Mouse (Mus musculus): ENCODE data around the gene Dbx2. TPM values are rescaled to one million over a fixed set of nuclear protein-coding genes. Genes with fewer than 3 reads are reported as not detected.

The Dbx2 gene
- total and polyA plus RNA-seq, 3 experiments = not detected

GRCm38 (mm10) chr15:95612600-95612999 is 43.2 kb downstream of the Dbx2 start:
- intact Hi-C loops (cut with DNase I) = no loop called here
- 58% methylated on average over 1 of the region's 1 CpGs for WGBS

GRCm38 (mm10) chr15:95601179-95601578 is 54.6 kb downstream of the Dbx2 start:
- Histone ChIP-seq H3K27ac (no peak overlapping the region), H3K4me1 (ENCODE audit: control insufficient read depth, insufficient read depth, low read length) (no peaks in the 10 kb centered on the region), H3K27me3 (ENCODE audit: control insufficient read depth, insufficient read depth, low read length) (no peaks in the 10 kb centered on the region), H3K4me3 (no peak overlapping the region), H3K36me3 (ENCODE audit: control insufficient read depth, insufficient read depth, low read length) (no peaks in the 10 kb centered on the region), H3K79me2 (replicated peaks; ENCODE audit: control insufficient read depth, insufficient read depth, low read length) (no peaks in the 10 kb centered on the region), H3K9ac (ENCODE audit: low read depth, low read length) (no peak overlapping the region)
- TF ChIP-seq POLR2A (IDR thresholded peaks at IDR 0.05; ENCODE audit: insufficient read depth, low read depth, low read length) (no peak), EP300 (IDR thresholded peaks at IDR 0.05; ENCODE audit: insufficient read depth, low read depth, low read length) (no peak), CTCF (IDR thresholded peaks at IDR 0.05) (no peak)
- WGBS = 82% methylated on average over 6 of the region's 6 CpGs
- DNase-seq = no peak
- intact Hi-C loops (cut with DNase I) = no loop called here

More at GRCm38 (mm10) chr15:95612600-95612999, 43.2 kb downstream of the Dbx2 start:
- TF ChIP-seq EP300 (IDR thresholded peaks at IDR 0.05; ENCODE audit: insufficient read depth, low read depth, low read length) (no peak), POLR2A (IDR thresholded peaks at IDR 0.05; ENCODE audit: insufficient read depth, low read depth, low read length) (no peak), CTCF (IDR thresholded peaks at IDR 0.05) (no peak)
- Histone ChIP-seq H3K9ac (ENCODE audit: low read depth, low read length) (no peak overlapping the region), H3K27me3 (ENCODE audit: control insufficient read depth, insufficient read depth, low read length) (no peaks in the 10 kb centered on the region), H3K27ac (no peak overlapping the region), H3K4me3 (no peak overlapping the region), H3K36me3 (ENCODE audit: control insufficient read depth, insufficient read depth, low read length) (no peaks in the 10 kb centered on the region), H3K4me1 (ENCODE audit: control insufficient read depth, insufficient read depth, low read length) (no peaks in the 10 kb centered on the region; the same call in 1 of the 2 replicates), H3K79me2 (replicated peaks; ENCODE audit: control insufficient read depth, insufficient read depth, low read length) (no peaks in the 10 kb centered on the region)
- DNase-seq = no peak

- no peak overlapping the region for H3K4me3 ChIP-seq
- no peaks in the 10 kb centered on the region for H3K4me1 ChIP-seq (ENCODE audit: control insufficient read depth, insufficient read depth, low read length)
- intact Hi-C loops (cut with DNase I) = no loop called here
- H3K79me2 ChIP-seq (replicated peaks; ENCODE audit: control insufficient read depth, insufficient read depth, low read length) = no peaks in the 10 kb centered on the region
- H3K36me3 ChIP-seq (ENCODE audit: control insufficient read depth, insufficient read depth, low read length) = no peaks in the 10 kb centered on the region
- no peak overlapping the region for H3K27ac ChIP-seq
- H3K9ac ChIP-seq (ENCODE audit: low read depth, low read length) = no peak overlapping the region
- DNase-seq = no peak
- WGBS = 47% methylated on average over 1 of the region's 1 CpGs
- no peaks in the 10 kb centered on the region for H3K27me3 ChIP-seq (ENCODE audit: control insufficient read depth, insufficient read depth, low read length)
- peak; percentile 53 for TF ChIP-seq CTCF (IDR thresholded peaks at IDR 0.05)
- TF ChIP-seq EP300 (IDR thresholded peaks at IDR 0.05; ENCODE audit: insufficient read depth, low read depth, low read length) = no peak
- no peak for TF ChIP-seq POLR2A (IDR thresholded peaks at IDR 0.05; ENCODE audit: insufficient read depth, low read depth, low read length)
These were observed 57.1 kb downstream of the Dbx2 start for GRCm38 (mm10) chr15:95598630-95599029.

GRCm38 (mm10) chr15:95586906-95587305 is 68.9 kb downstream of the Dbx2 start:
- no peak overlapping the region for H3K4me3 ChIP-seq
- H3K4me1 ChIP-seq (ENCODE audit: control insufficient read depth, insufficient read depth, low read length) = no peaks in the 10 kb centered on the region
- no peak overlapping the region for H3K27ac ChIP-seq
- 90% methylated on average over 15 of the region's 15 CpGs for WGBS
- H3K36me3 ChIP-seq (ENCODE audit: control insufficient read depth, insufficient read depth, low read length) = no peaks in the 10 kb centered on the region
- no peak for TF ChIP-seq CTCF (IDR thresholded peaks at IDR 0.05)
- TF ChIP-seq EP300 (IDR thresholded peaks at IDR 0.05; ENCODE audit: insufficient read depth, low read depth, low read length) = no peak
- TF ChIP-seq POLR2A (IDR thresholded peaks at IDR 0.05; ENCODE audit: insufficient read depth, low read depth, low read length) = no peak
- no peaks in the 10 kb centered on the region for H3K79me2 ChIP-seq (replicated peaks; ENCODE audit: control insufficient read depth, insufficient read depth, low read length)
- no peaks in the 10 kb centered on the region for H3K27me3 ChIP-seq (ENCODE audit: control insufficient read depth, insufficient read depth, low read length)
- DNase-seq = no peak
- no peak overlapping the region for H3K9ac ChIP-seq (ENCODE audit: low read depth, low read length)
- intact Hi-C loops (cut with DNase I) = no loop called here

- H3K27me3 ChIP-seq (ENCODE audit: control insufficient read depth, insufficient read depth, low read length) = no peaks in the 10 kb centered on the region
- TF ChIP-seq EP300 (IDR thresholded peaks at IDR 0.05; ENCODE audit: insufficient read depth, low read depth, low read length) = no peak
- TF ChIP-seq CTCF (IDR thresholded peaks at IDR 0.05) = no peak
- TF ChIP-seq POLR2A (IDR thresholded peaks at IDR 0.05; ENCODE audit: insufficient read depth, low read depth, low read length) = no peak
- intact Hi-C loops (cut with DNase I) = no loop called here
- 61% methylated on average over 4 of the region's 4 CpGs for WGBS
- no peaks in the 10 kb centered on the region for H3K79me2 ChIP-seq (replicated peaks; ENCODE audit: control insufficient read depth, insufficient read depth, low read length)
- no peak overlapping the region for H3K4me3 ChIP-seq
- H3K36me3 ChIP-seq (ENCODE audit: control insufficient read depth, insufficient read depth, low read length) = no peaks in the 10 kb centered on the region
- DNase-seq = no peak
- H3K4me1 ChIP-seq (ENCODE audit: control insufficient read depth, insufficient read depth, low read length) = no peaks in the 10 kb centered on the region
- no peak overlapping the region for H3K9ac ChIP-seq (ENCODE audit: low read depth, low read length)
- no peak overlapping the region for H3K27ac ChIP-seq
These were observed 70.9 kb downstream of the Dbx2 start for GRCm38 (mm10) chr15:95584891-95585290.

GRCm38 (mm10) chr15:95574661-95575060 is 81.1 kb downstream of the Dbx2 start:
- Histone ChIP-seq H3K79me2 (replicated peaks; ENCODE audit: control insufficient read depth, insufficient read depth, low read length) (no peaks in the 10 kb centered on the region), H3K36me3 (ENCODE audit: control insufficient read depth, insufficient read depth, low read length) (no peaks in the 10 kb centered on the region), H3K4me3 (no peak overlapping the region), H3K9ac (ENCODE audit: low read depth, low read length) (no peak overlapping the region), H3K27ac (no peak overlapping the region), H3K27me3 (ENCODE audit: control insufficient read depth, insufficient read depth, low read length) (no peaks in the 10 kb centered on the region), H3K4me1 (ENCODE audit: control insufficient read depth, insufficient read depth, low read length) (no peaks in the 10 kb centered on the region)
- no peak for DNase-seq
- intact Hi-C loops (cut with DNase I) = loop anchor here (1.0 to 2.0 kb wide), 2 partner anchors 805 to 852 kb away; no protein-coding TSS in a partner anchor
- no peak for TF ChIP-seq POLR2A (IDR thresholded peaks at IDR 0.05; ENCODE audit: insufficient read depth, low read depth, low read length)
- no peak for TF ChIP-seq EP300 (IDR thresholded peaks at IDR 0.05; ENCODE audit: insufficient read depth, low read depth, low read length)
- TF ChIP-seq CTCF (IDR thresholded peaks at IDR 0.05) = peak; percentile 87
- 15% methylated on average over 5 of the region's 5 CpGs for WGBS

Other genes starting within 250 kb of the Dbx2 start
- gene Nell2, start 127.4 kb downstream of the Dbx2 start, total RNA-seq (2021) = under 1 TPM in 1 of 2 experiments, not detected in 1; 0.08 TPM
- 0.06 and 0.23 TPM in 2 replicates for gene Nell2, start 127.4 kb downstream of the Dbx2 start, polyA plus RNA-seq (2012; rRNA removed)
- gene Ano6, start 134.9 kb upstream of the Dbx2 start, total RNA-seq (2021) = 10 to 100 TPM; 17.3 to 19.6 TPM
- gene Ano6, start 134.9 kb upstream of the Dbx2 start, polyA plus RNA-seq (2012; rRNA removed) = 14.1 and 22.5 TPM in 2 replicates